Mouse (Mus musculus): Measurements from ENCODE around the gene Sez6l.

DNA sequence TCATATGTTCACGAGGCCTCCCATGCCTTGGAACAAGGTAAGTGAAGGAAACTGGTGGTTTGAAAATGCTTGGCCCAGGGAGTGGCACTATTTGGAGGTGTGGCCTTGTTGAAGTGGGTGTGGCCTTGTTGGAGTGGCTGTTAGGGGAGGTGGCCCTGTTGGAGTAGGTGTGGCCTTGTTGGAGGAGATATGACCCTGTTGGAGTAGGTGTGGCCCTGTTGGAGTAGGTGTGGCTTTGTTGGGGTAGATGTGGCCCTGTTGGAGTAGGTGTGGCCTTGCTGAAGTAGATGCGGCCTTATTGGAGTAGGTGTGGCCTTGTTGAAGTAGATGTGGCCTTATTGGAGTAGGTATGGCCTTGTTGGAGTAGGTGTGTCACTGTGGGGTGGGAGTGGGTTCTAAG, 191.0 kb downstream of the Sez6l start:
- no peak for TF ChIP-seq POLR2A (IDR thresholded peaks at IDR 0.05; ENCODE audit: extremely low read depth, insufficient read depth, low read length)
- TF ChIP-seq CTCF (IDR thresholded peaks at IDR 0.05; ENCODE audit: extremely low read depth, insufficient read depth, low read length) = no peak
